Comparison of ENCODE assay signal across 22 mouse cellular contexts in the genomic region with DNA sequence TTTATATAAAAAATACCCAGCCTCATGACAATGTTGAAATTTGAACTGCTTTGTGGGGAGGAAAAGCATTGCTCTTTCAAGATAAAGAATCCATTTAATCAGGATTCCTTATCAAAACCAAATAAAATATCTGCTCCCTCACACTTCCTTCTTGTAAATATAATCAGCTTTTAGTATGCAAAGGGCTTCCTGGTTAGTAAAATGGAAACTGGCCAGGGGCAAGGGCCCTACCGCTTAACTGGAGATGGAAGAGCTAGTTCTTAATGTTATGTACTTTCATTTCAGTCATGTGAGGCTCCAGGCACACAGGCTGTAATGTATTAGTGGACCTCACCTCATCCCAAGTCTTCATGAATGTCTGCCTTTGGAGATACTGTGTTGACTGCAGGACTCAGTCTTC.
DNase-seq lines count a peak whose midpoint lies in the region; ATAC-seq and TF ChIP-seq lines count a peak whose summit lies in the region.
"Had no signal": no experiment of that assay in that cellular context is flagged by ENCODE, and none has a peak within 500 bp of the region (broad histone marks: within the 10 kb centered on the region; RNA-seq: fewer than 3 reads in every experiment).

No protein-coding gene starts in this region.

- no peak overlapping the region for H3K9ac ChIP-seq in lung, postnatal 0 days (replicated peaks; ENCODE audit: low read depth)
- no peak overlapping the region for H3K9ac ChIP-seq in CH12.LX (ENCODE audit: insufficient read depth, low read depth)
- H3K9ac ChIP-seq in forebrain, embryonic 14.5 days (ENCODE audit: low read length): no peak overlapping the region
- H3K9ac ChIP-seq: embryonic facial prominence, embryonic 13.5 days; forebrain, embryonic 12.5 days; forebrain, postnatal 0 days; heart, embryonic 12.5 days; hindbrain, embryonic 12.5 days; intestine, embryonic 15.5 days had no signal

- H3K4me2 ChIP-seq in lung, postnatal 0 days (replicated peaks; ENCODE audit: low read depth, low read length): no peak overlapping the region
- peak overlapping the region; percentile 75 for H3K4me2 ChIP-seq in CH12.LX (ENCODE audit: insufficient read depth, low read depth, poor library complexity, severe bottlenecking)
- no peak overlapping the region for H3K4me2 ChIP-seq in forebrain, embryonic 14.5 days (ENCODE audit: low read length)
- H3K4me2 ChIP-seq: embryonic facial prominence, embryonic 13.5 days; forebrain, embryonic 12.5 days; heart, embryonic 12.5 days; hindbrain, embryonic 12.5 days; intestine, embryonic 15.5 days had no signal

- ATAC-seq in lung, postnatal 0 days: no peak
- peak; percentile 28 to 63 for ATAC-seq in hematopoietic stem cell, adult 5-6 weeks (replicated peaks in 1 of 2; ENCODE audit: insufficient read depth in 1 of 2, low FRiP score in 2 of 2, low TSS enrichment in 1 of 2, low read depth in 1 of 2, poor library complexity in 2 of 2, severe bottlenecking in 2 of 2)
- no peak for ATAC-seq in forebrain, embryonic 14.5 days
- ATAC-seq: forebrain, postnatal 0 days; hindbrain, embryonic 16.5 days; intestine, embryonic 15.5 days had no signal

- no peaks in the 10 kb centered on the region for H3K9me3 ChIP-seq in lung, postnatal 0 days (ENCODE audit: low read length)
- H3K9me3 ChIP-seq in CH12.LX (replicated peaks; ENCODE audit: low read length): no peaks in the 10 kb centered on the region
- H3K9me3 ChIP-seq in forebrain, embryonic 14.5 days (replicated peaks; ENCODE audit: control insufficient read depth, low read length): no peaks in the 10 kb centered on the region
- H3K9me3 ChIP-seq: embryonic facial prominence, embryonic 13.5 days; forebrain, embryonic 12.5 days; heart, embryonic 12.5 days; hindbrain, embryonic 12.5 days; intestine, embryonic 15.5 days had no signal

- no peaks in the 10 kb centered on the region for H3K79me2 ChIP-seq in CH12.LX (replicated peaks; ENCODE audit: control insufficient read depth, extremely low read depth, insufficient read depth, poor library complexity, severe bottlenecking)

- in situ Hi-C loops in CH12.LX (cut with MboI; ENCODE audit: low pct_ligation_motif_present, low pct_unique_long_range_greater_than_20kb, low sequenced_read_pairs): no loop called here

- no peak overlapping the region for H3K4me3 ChIP-seq in lung, postnatal 0 days (ENCODE audit: low read depth, low read length)
- no peak overlapping the region for H3K4me3 ChIP-seq in CH12.LX (replicated peaks in 1 of 3; ENCODE audit: low read depth in 2 of 3, low read length in 2 of 3, poor library complexity in 1 of 3)
- no peak overlapping the region for H3K4me3 ChIP-seq in forebrain, embryonic 14.5 days (ENCODE audit: low read depth, low read length)
- H3K4me3 ChIP-seq: embryonic facial prominence, embryonic 13.5 days; forebrain, embryonic 12.5 days; gastrocnemius, adult 2 months; heart, embryonic 12.5 days; hindbrain, embryonic 12.5 days; intestine, embryonic 15.5 days had no signal

- TF ChIP-seq EP300 in lung, postnatal 0 days (IDR thresholded peaks at IDR 0.05): 0 out of 2 replicates have a peak, but pooled peaks have one; percentile 22
- TF ChIP-seq EP300 in CH12.LX (IDR thresholded peaks at IDR 0.05; ENCODE audit: low read length): peak; percentile 79

- dilution Hi-C loops in CH12.LX (cut with MboI; ENCODE audit: extremely low pct_ligation_motif_present, extremely low pct_unique_long_range_greater_than_20kb, low sequenced_read_pairs): no loop called here

- H3K27me3 ChIP-seq in lung, postnatal 0 days (replicated peaks; ENCODE audit: insufficient read depth, low read length): no peaks in the 10 kb centered on the region
- no peaks in the 10 kb centered on the region for H3K27me3 ChIP-seq in CH12.LX (replicated peaks)
- no peaks in the 10 kb centered on the region for H3K27me3 ChIP-seq in forebrain, embryonic 14.5 days (replicated peaks; ENCODE audit: control insufficient read depth, insufficient read depth, low read length)
- H3K27me3 ChIP-seq: embryonic facial prominence, embryonic 13.5 days; forebrain, embryonic 12.5 days; heart, embryonic 12.5 days; hindbrain, embryonic 12.5 days; intestine, embryonic 15.5 days had no signal

- no peaks in the 10 kb centered on the region for H3K4me1 ChIP-seq in lung, postnatal 0 days (ENCODE audit: insufficient read depth, low read depth, low read length)
- peaks cover 12 to 29% of the 10 kb centered on the region in 2 experiments for H3K4me1 ChIP-seq in CH12.LX (ENCODE audit: control insufficient read depth in 1 of 2, insufficient read depth in 2 of 2)
- H3K4me1 ChIP-seq in forebrain, embryonic 14.5 days (ENCODE audit: control insufficient read depth, insufficient read depth, low read length): no peaks in the 10 kb centered on the region
- H3K4me1 ChIP-seq: embryonic facial prominence, embryonic 13.5 days; forebrain, embryonic 12.5 days; heart, embryonic 12.5 days; hindbrain, embryonic 12.5 days; intestine, embryonic 15.5 days had no signal

- H3K36me3 ChIP-seq in lung, postnatal 0 days (ENCODE audit: insufficient read depth, low read length): no peaks in the 10 kb centered on the region
- H3K36me3 ChIP-seq in CH12.LX (replicated peaks in 1 of 2; ENCODE audit: control insufficient read depth in 1 of 2, insufficient read depth in 1 of 2, low read length in 1 of 2): no peaks in the 10 kb centered on the region
- H3K36me3 ChIP-seq in forebrain, embryonic 14.5 days (ENCODE audit: control insufficient read depth, insufficient read depth, low read length): no peaks in the 10 kb centered on the region
- H3K36me3 ChIP-seq: embryonic facial prominence, embryonic 13.5 days; forebrain, embryonic 12.5 days; heart, embryonic 12.5 days; hindbrain, embryonic 12.5 days; intestine, embryonic 15.5 days had no signal

- no peak overlapping the region for H3K27ac ChIP-seq in lung, postnatal 0 days (ENCODE audit: low read length)
- H3K27ac ChIP-seq in CH12.LX (ENCODE audit: insufficient read depth, low read depth): no peak overlapping the region
- no peak overlapping the region for H3K27ac ChIP-seq in forebrain, embryonic 14.5 days (ENCODE audit: low read depth, low read length)
- H3K27ac ChIP-seq: embryonic facial prominence, embryonic 13.5 days; forebrain, embryonic 12.5 days; gastrocnemius, adult 2 months; hindbrain, embryonic 12.5 days; intestine, embryonic 15.5 days had no signal

- 63% methylated on average over 1 of the region's 1 CpGs for WGBS in lung, postnatal 0 days
- 92% methylated on average over 1 of the region's 1 CpGs for WGBS in forebrain, embryonic 14.5 days

- no peak for TF ChIP-seq CTCF in lung, postnatal 0 days (IDR thresholded peaks at IDR 0.05)
- TF ChIP-seq CTCF in CH12.LX (conservative IDR thresholded peaks at IDR 0.05 in 1 of 2, IDR thresholded peaks at IDR 0.05 in 1 of 2; ENCODE audit: low read depth in 2 of 2, low read length in 2 of 2): no peak

- no peak for TF ChIP-seq RAD21 in CH12.LX (IDR thresholded peaks at IDR 0.05; ENCODE audit: low read depth, low read length)

- no peak for DNase-seq in lung, postnatal 0 days (ENCODE audit: low spot score)
- DNase-seq in lung, postnatal 25 days (ENCODE audit: low spot score): no peak
- peak; percentile 94 for DNase-seq in 416B (ENCODE audit: low read depth)
- peak; percentile 43 for DNase-seq in CH12.LX (ENCODE audit: extremely low read depth)
- no peak for DNase-seq in forebrain, embryonic 14.5 days (ENCODE audit: low spot score)
- DNase-seq in ovary, postnatal 14 days (ENCODE audit: low spot score): no peak
- no peak for DNase-seq in adrenal gland, adult 2 months
- DNase-seq: adrenal gland, postnatal 10 days; cerebellum, adult 11 months; cerebellum, adult 8-10 months; cerebellum, postnatal 25 days; forebrain, postnatal 0 days; gastrocnemius, adult 2 months; gastrocnemius, postnatal 25 days; heart, postnatal 36 days had no signal

- TF ChIP-seq POLR2A in CH12.LX (IDR thresholded peaks at IDR 0.05; ENCODE audit: low read depth, low read length): no peak

TF ChIP-seq in CH12.LX, 34 proteins besides CTCF, POLR2A, EP300 and RAD21 (continues in another document):
- TF ChIP-seq MEF2A (IDR thresholded peaks at IDR 0.05; ENCODE audit: borderline replicate concordance, low read depth, low read length): no peak
- TF ChIP-seq ZMIZ1 (IDR thresholded peaks at IDR 0.05; ENCODE audit: low read depth, low read length): no peak
- no peak for TF ChIP-seq ZNF384 (IDR thresholded peaks at IDR 0.05; ENCODE audit: low read depth, low read length)
- TF ChIP-seq MYC (IDR thresholded peaks at IDR 0.05; ENCODE audit: low read depth, low read length): no peak
- TF ChIP-seq CHD2 (IDR thresholded peaks at IDR 0.05; ENCODE audit: low read length): no peak
- 0 out of 2 replicates have a peak, but pooled peaks have one; percentile 25 for TF ChIP-seq MAFK (IDR thresholded peaks at IDR 0.05; ENCODE audit: insufficient replicate concordance, low read length)
- TF ChIP-seq NRF1 (IDR thresholded peaks at IDR 0.05; ENCODE audit: low read depth, low read length): no peak
- no peak for TF ChIP-seq POLR2AphosphoS2 (IDR thresholded peaks at IDR 0.05; ENCODE audit: low read depth, low read length)
- TF ChIP-seq UBTF (IDR thresholded peaks at IDR 0.05; ENCODE audit: low read depth, low read length): no peak
- no peak for TF ChIP-seq TBP (conservative IDR thresholded peaks at IDR 0.05; ENCODE audit: low read depth, low read length)
- no peak for TF ChIP-seq PAX5 (IDR thresholded peaks at IDR 0.05; ENCODE audit: low read length)
- TF ChIP-seq BHLHE40 (IDR thresholded peaks at IDR 0.05; ENCODE audit: low read depth, low read length): peak; percentile 74
- peak; percentile 56; the same call in 1 of the 2 replicates for TF ChIP-seq JUN (IDR thresholded peaks at IDR 0.05; ENCODE audit: insufficient read depth, low read depth, low read length)
- no peak for TF ChIP-seq RCOR1 (conservative IDR thresholded peaks at IDR 0.05; ENCODE audit: low read depth, low read length)
- TF ChIP-seq SMC3 (IDR thresholded peaks at IDR 0.05; ENCODE audit: low read depth, low read length): no peak
- no peak for TF ChIP-seq MAZ (IDR thresholded peaks at IDR 0.05; ENCODE audit: low read depth, low read length)
- TF ChIP-seq USF2 (conservative IDR thresholded peaks at IDR 0.05; ENCODE audit: low read depth, low read length): no peak
- peak; percentile 90 for TF ChIP-seq IRF4 (IDR thresholded peaks at IDR 0.05; ENCODE audit: low read depth, low read length)
- no peak for TF ChIP-seq E2F4 (IDR thresholded peaks at IDR 0.05; ENCODE audit: insufficient replicate concordance, low read depth, low read length)
- peak; percentile 76 for TF ChIP-seq JUND (conservative IDR thresholded peaks at IDR 0.05; ENCODE audit: low read depth, low read length)
- TF ChIP-seq ELF1 (IDR thresholded peaks at IDR 0.05; ENCODE audit: low read depth, low read length): peak; percentile 77
- TF ChIP-seq GABPA (IDR thresholded peaks at IDR 0.05; ENCODE audit: insufficient replicate concordance, low read depth, low read length): no peak
- TF ChIP-seq CHD1 (IDR thresholded peaks at IDR 0.05; ENCODE audit: low read depth, low read length): no peak
- TF ChIP-seq HCFC1 (IDR thresholded peaks at IDR 0.05; ENCODE audit: low read depth, low read length): no peak
- no peak for TF ChIP-seq ZKSCAN1 (IDR thresholded peaks at IDR 0.05; ENCODE audit: borderline replicate concordance, low read depth, low read length)

Comparison
In these comparisons a context has a peak if more than half of its experiments do, and no peak if none do; other contexts are left out.
1. ATAC-seq: peak in hematopoietic stem cell, adult 5-6 weeks (2 of 2); none in lung, postnatal 0 days (single experiment) and forebrain, embryonic 14.5 days (single experiment).
2. DNase-seq: peak in 416B (single experiment) and CH12.LX (single experiment); none in lung, postnatal 0 days (single experiment), lung, postnatal 25 days (single experiment), forebrain, embryonic 14.5 days (single experiment), ovary, postnatal 14 days (single experiment) and adrenal gland, adult 2 months (single experiment).